Mouse (Mus musculus): Measurements from ENCODE around the gene D930048N14Rik. TPM values are rescaled to one million over a fixed set of nuclear protein-coding genes. Genes with fewer than 3 reads are reported as not detected.
"Not testable (repeated sequence)": the region's sequence is repeated elsewhere in the genome, so short reads cannot be mapped to it uniquely, and the experiment has no call there.

The D930048N14Rik gene
- total RNA-seq, 2 experiments from 2014 or later: 0.33 to 0.62 TPM

- intact Hi-C loops (cut with DNase I): loop anchor here (1.0 to 5.0 kb wide), 3 partner anchors 45 to 140 kb away; partner anchors contain the start of gene Rmnd5b
- no peak for DNase-seq
Measured at GRCm38 (mm10) chr11:51681976-51682374, 31.2 kb downstream of the D930048N14Rik start.

- intact Hi-C loops (cut with DNase I): no loop called here
- DNase-seq: peak; percentile 98 to 99
Measured at GRCm38 (mm10) chr11:51688330-51689328, 37.9 kb downstream of the D930048N14Rik start, which contains the start of gene 0610009B22Rik. Gene 0610009B22Rik, minus strand, starts transcription at chr11:51688874.

GRCm38 (mm10) chr11:51689343-51689742 is 38.6 kb downstream of the D930048N14Rik start:
- no peak for DNase-seq
- intact Hi-C loops (cut with DNase I): no loop called here

GRCm38 (mm10) chr11:51690597-51690996 is 39.8 kb downstream of the D930048N14Rik start:
- intact Hi-C loops (cut with DNase I); DNase-seq: not testable (repeated sequence)

- no peak for DNase-seq
- intact Hi-C loops (cut with DNase I): no loop called here
Measured at GRCm38 (mm10) chr11:51694984-51695383, 44.2 kb downstream of the D930048N14Rik start.

GRCm38 (mm10) chr11:51702831-51703230 is 52.1 kb downstream of the D930048N14Rik start:
- intact Hi-C loops (cut with DNase I): no loop called here
- DNase-seq: no peak

- peak in 1 of 2 experiments; percentile 8 for DNase-seq
- intact Hi-C loops (cut with DNase I): no loop called here
Measured at GRCm38 (mm10) chr11:51703379-51703998, 52.7 kb downstream of the D930048N14Rik start.

- intact Hi-C loops (cut with DNase I): no loop called here
Measured at GRCm38 (mm10) chr11:51706451-51706850, 55.7 kb downstream of the D930048N14Rik start.

GRCm38 (mm10) chr11:51707080-51707479 is 56.3 kb downstream of the D930048N14Rik start:
- intact Hi-C loops (cut with DNase I): no loop called here
- DNase-seq: no peak

More at GRCm38 (mm10) chr11:51706451-51706850, 55.7 kb downstream of the D930048N14Rik start:
- DNase-seq: no peak

Other genes starting within 250 kb of the D930048N14Rik start
- 10 to 100 TPM in 1 of 2 experiments, 1 to 10 TPM in 1; 9.8 to 10.2 TPM for gene Phykpl, start 66.2 kb upstream of the D930048N14Rik start, total RNA-seq (2021)
- gene Hnrnpab, start 44.1 kb upstream of the D930048N14Rik start, total RNA-seq (2021): 100 to 1,000 TPM; 135 to 143 TPM
- gene Nhp2, start 31.2 kb upstream of the D930048N14Rik start, total RNA-seq (2021): 10 to 100 TPM; 20.2 to 25.2 TPM
- gene Rmnd5b, start 15.1 kb upstream of the D930048N14Rik start, total RNA-seq (2021): 10 to 100 TPM; 14.5 to 16.0 TPM
- gene N4bp3, start 112 bp upstream of the D930048N14Rik start, total RNA-seq (2021): 10 to 100 TPM; 13.4 to 16.3 TPM
- gene 0610009B22Rik, start 37.9 kb downstream of the D930048N14Rik start, total RNA-seq (2021): 10 to 100 TPM; 33.8 to 36.5 TPM
- gene Sec24a, start 112.7 kb downstream of the D930048N14Rik start, total RNA-seq (2021): 10 to 100 TPM; 16.4 to 16.7 TPM
- 100 to 1,000 TPM; 127 to 135 TPM for gene Sar1b, start 112.7 kb downstream of the D930048N14Rik start, total RNA-seq (2021)
- gene Jade2, start 206.7 kb downstream of the D930048N14Rik start, total RNA-seq (2021): 10 to 100 TPM in 1 of 2 experiments, 1 to 10 TPM in 1; 9.2 to 11.1 TPM

All from heart, postnatal 36 days (tissue).